Mouse (Mus musculus): ENCODE data around the gene Clspn. TPM values are rescaled to one million over a fixed set of nuclear protein-coding genes. Genes with fewer than 3 reads are reported as not detected.

Clspn gene
- 11.4 TPM for polyA plus RNA-seq (2012; fragmentation: generic; extraction: Trizol)
- long read RNA-seq, experiment 1, partial matches to known transcripts, result 6 of 10 reads
- long read RNA-seq, experiment 1, other reads (novel, unspliced or antisense), result 4 of 10 reads
- long read RNA-seq, experiment 2, partial matches to known transcripts, result 36 of 61 reads
- long read RNA-seq, experiment 2, other reads (novel, unspliced or antisense), result 25 of 61 reads

DNA sequence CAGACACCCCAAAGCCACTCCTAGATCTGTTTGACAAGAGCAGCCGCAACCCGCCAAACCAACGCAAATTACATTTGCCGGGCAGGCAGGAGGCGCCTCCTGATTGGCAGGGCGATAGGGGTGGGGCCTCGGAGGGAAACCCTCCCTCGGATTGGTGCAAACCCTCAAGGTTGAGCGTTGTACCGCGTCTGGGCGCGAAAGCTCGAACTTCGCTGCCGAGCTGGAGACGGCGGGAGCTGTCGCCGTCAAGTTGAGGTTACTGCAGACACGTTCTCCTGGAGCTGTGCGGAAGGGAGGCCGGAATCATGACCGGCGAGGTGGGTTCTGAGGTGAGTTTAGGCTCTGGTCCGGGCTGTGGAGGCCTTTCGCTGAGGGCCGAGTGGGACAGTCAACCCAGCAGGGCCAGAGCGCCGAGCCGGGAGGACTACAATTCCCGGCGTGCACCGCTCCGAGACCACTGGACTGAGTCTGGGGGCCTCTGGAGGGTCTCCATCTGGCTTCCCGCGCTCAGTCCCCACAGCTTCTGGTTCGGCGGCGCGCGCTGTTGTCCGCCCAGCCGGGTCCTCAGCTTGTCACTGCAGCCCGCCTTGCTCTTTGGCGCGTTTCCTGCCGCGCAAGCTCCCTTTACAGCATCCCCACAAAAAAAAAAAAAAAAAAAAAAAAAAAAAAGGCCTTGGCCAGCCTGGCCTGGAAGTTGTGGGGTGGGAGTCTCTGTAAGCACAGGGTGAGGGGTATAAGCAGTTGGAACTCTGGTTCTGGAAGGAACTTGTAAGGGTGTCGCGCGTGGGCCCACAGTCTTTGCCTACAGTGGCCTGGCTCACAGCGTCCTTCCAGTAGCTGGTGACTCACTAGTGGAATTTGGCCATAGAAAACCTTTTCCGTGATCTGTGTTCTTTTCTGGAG lies at the start of gene Clspn:
Gene Clspn (plus strand): TSS at position 127 of the 903 bp plus-strand sequence.
- Histone ChIP-seq H3K79me3 (ENCODE audit: low read depth) (peaks cover 15% of the 10 kb centered on the region), H3ac (ENCODE audit: control insufficient read depth, insufficient read length, low read depth) (peak within 1 kb of the TSS; percentile 82), H3K27me3 (ENCODE audit: control insufficient read depth, insufficient read depth, insufficient read length) (no peaks in the 10 kb centered on the region), H3K36me3 (ENCODE audit: control insufficient read depth, insufficient read depth) (peaks cover 30% of the 10 kb centered on the region), H3K79me2 (ENCODE audit: control insufficient read depth, insufficient read depth) (peaks cover 23% of the 10 kb centered on the region), H3K4me3 (ENCODE audit: insufficient read depth, poor library complexity, severe bottlenecking) (peak within 1 kb of the TSS; percentile 79)
- no peak for TF ChIP-seq USF1 (IDR thresholded peaks at IDR 0.05; ENCODE audit: low read depth)
- TF ChIP-seq CTCF (IDR thresholded peaks at IDR 0.05; ENCODE audit: control insufficient read depth, insufficient read depth, insufficient read length), result no peak
- no peak for TF ChIP-seq FOSL1 (IDR thresholded peaks at IDR 0.05; ENCODE audit: insufficient read depth, low read length, poor library complexity, severe bottlenecking)

DNA sequence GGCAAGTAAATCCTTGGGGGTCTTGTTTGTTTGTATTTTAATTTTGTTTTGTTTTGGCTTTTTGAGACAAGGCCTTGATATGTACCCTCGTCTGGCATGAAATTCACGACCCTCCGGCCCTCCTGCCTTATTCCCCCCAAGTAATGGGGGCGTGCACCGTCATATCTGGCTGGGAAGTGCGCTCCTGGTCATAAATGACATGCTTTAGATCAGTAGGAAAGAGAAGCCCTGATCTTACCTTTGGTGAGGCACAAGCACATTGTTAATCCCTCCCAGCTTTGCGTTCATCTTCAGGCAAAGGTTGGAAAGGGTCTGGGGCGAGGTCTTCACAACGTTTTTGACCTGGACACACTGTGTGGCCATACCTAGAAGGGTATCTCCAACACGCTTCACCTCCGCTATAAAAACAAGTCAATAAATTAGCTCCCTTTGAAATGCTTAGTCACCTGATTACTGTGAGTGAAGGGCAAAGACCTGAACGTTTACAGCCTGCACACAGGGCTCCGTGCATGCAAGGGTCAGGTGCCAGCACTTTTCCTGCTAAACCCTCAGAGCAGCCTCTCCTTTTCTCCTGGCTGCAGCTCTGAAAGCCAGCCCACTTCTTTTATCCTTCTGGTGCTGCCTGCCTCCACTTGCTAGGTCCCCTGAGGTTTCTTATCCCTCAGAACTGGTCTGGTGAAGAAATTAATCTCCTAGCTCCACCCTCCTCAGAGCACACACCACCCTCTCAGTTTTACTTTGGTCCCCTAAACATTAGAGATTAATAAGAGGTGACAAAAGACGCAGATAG lies 48.4 kb upstream of the Clspn start:
- Histone ChIP-seq H3K79me2 (ENCODE audit: control insufficient read depth, insufficient read depth) (no peaks in the 10 kb centered on the region), H3K79me3 (ENCODE audit: low read depth) (no peaks in the 10 kb centered on the region), H3K36me3 (ENCODE audit: control insufficient read depth, insufficient read depth) (no peaks in the 10 kb centered on the region), H3K27me3 (ENCODE audit: control insufficient read depth, insufficient read depth, insufficient read length) (peaks cover 39% of the 10 kb centered on the region), H3ac (ENCODE audit: control insufficient read depth, insufficient read length, low read depth) (no peak overlapping the region), H3K4me3 (ENCODE audit: insufficient read depth, poor library complexity, severe bottlenecking) (no peak overlapping the region)
- no peak for TF ChIP-seq MAX (IDR thresholded peaks at IDR 0.05)
- no peak for TF ChIP-seq FOSL1 (IDR thresholded peaks at IDR 0.05; ENCODE audit: insufficient read depth, low read length, poor library complexity, severe bottlenecking)

DNA sequence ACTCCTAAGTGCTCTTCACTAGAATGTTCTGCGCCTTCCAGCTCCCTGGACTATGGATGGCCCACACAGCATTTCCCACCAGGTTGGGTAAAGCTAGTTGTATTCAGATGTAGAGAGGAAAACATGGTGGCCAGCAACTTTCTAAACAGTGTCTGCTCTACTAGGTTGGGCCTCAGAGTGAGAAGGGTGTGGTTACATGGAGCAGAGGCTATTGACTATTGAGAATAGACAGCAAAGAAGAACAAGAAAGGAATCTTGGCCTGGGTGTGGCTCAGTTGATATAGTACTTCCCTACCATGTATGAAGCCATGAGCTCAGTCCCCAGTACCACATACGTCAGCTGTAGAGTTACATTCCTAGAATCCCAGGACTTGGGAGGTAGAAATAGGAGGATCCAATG lies 47.7 kb upstream of the Clspn start:
- no peaks in the 10 kb centered on the region for H3K79me3 ChIP-seq (ENCODE audit: low read depth)
- no peak for TF ChIP-seq FOSL1 (IDR thresholded peaks at IDR 0.05; ENCODE audit: insufficient read depth, low read length, poor library complexity, severe bottlenecking)
- no peak for TF ChIP-seq CEBPB (IDR thresholded peaks at IDR 0.05; ENCODE audit: low read depth)
- TF ChIP-seq MYOD1 (IDR thresholded peaks at IDR 0.05; ENCODE audit: control insufficient read depth, insufficient read length, low read depth), result no peak
- H3K27me3 ChIP-seq (ENCODE audit: control insufficient read depth, insufficient read depth, insufficient read length), result peaks cover 35% of the 10 kb centered on the region
- no peaks in the 10 kb centered on the region for H3K36me3 ChIP-seq (ENCODE audit: control insufficient read depth, insufficient read depth)
- H3K4me3 ChIP-seq (ENCODE audit: insufficient read depth, poor library complexity, severe bottlenecking), result no peak overlapping the region
- H3K79me2 ChIP-seq (ENCODE audit: control insufficient read depth, insufficient read depth), result no peaks in the 10 kb centered on the region
- H3ac ChIP-seq (ENCODE audit: control insufficient read depth, insufficient read length, low read depth), result no peak overlapping the region

DNA sequence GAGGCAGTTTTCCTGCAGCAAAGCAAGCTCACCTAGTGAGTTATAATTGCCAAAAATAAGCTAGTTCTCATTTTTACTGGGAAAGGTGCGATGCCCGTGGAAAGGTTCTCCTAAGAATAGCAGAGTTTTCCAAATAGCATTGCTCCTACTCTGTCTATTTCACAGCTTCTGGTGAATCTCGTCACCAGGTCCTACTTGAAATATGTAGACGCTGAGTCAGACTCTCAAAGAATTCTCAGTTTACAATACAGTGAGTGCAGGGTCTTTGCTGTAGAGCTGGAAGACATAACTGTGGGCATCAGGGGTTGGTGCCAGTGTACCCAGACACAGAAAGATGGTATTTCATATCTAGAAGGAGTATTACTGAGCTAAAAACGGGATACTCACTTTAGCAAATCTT lies 45.7 kb upstream of the Clspn start:
- Histone ChIP-seq H3K79me2 (ENCODE audit: control insufficient read depth, insufficient read depth) (no peaks in the 10 kb centered on the region), H3K27me3 (ENCODE audit: control insufficient read depth, insufficient read depth, insufficient read length) (peaks cover 17% of the 10 kb centered on the region), H3K36me3 (ENCODE audit: control insufficient read depth, insufficient read depth) (no peaks in the 10 kb centered on the region), H3ac (ENCODE audit: control insufficient read depth, insufficient read length, low read depth) (no peak overlapping the region), H3K4me3 (ENCODE audit: insufficient read depth, poor library complexity, severe bottlenecking) (no peak overlapping the region), H3K79me3 (ENCODE audit: low read depth) (no peaks in the 10 kb centered on the region)
- no peak for TF ChIP-seq CEBPB (IDR thresholded peaks at IDR 0.05; ENCODE audit: low read depth)
- TF ChIP-seq MAX (IDR thresholded peaks at IDR 0.05), result no peak
- TF ChIP-seq MYOD1 (IDR thresholded peaks at IDR 0.05; ENCODE audit: control insufficient read depth, insufficient read length, low read depth), result no peak
- TF ChIP-seq MYOG (IDR thresholded peaks at IDR 0.05; ENCODE audit: control insufficient read depth, extremely low read depth, insufficient read length), result no peak
- no peak for TF ChIP-seq FOSL1 (IDR thresholded peaks at IDR 0.05; ENCODE audit: insufficient read depth, low read length, poor library complexity, severe bottlenecking)
- TF ChIP-seq USF1 (IDR thresholded peaks at IDR 0.05; ENCODE audit: low read depth), result no peak

DNA sequence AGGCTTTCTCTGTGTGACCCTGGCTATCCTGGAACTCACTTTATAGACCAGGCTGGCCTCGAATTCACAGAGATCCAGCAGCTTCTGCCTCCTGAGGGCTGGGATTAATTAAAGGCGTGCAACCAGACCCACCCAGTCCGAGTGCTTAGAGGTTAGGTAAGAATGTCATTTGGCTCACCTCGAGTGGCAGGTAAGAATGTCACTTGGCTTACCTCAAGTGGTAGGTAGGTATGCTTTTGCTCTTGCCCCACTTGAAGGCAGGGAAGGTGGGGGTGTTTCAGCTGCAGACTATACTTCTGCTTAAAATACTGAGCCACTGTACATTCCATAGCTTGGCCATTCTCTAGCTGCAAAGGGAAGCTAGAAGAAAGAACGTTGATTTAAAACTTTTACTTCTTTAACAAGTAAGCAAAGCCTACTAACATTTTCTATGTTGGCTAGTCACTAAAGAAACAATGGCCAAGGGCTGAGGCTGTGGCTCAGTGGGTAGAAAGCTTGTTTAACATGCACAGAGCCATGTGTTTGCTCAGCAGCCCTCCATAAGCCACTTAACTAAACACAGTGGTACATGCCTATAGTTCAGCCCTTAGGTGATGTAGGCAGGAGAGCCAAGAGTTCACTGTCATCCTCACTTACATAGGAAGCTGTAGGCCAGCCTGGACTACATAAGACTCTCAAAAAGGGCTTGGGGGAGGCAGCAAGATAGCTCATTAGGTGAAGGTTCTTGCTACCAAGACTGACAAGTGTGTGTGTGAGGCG lies 44.2 kb upstream of the Clspn start:
- Histone ChIP-seq H3K36me3 (ENCODE audit: control insufficient read depth, insufficient read depth) (no peaks in the 10 kb centered on the region), H3K27me3 (ENCODE audit: control insufficient read depth, insufficient read depth, insufficient read length) (peaks cover 8% of the 10 kb centered on the region), H3K79me2 (ENCODE audit: control insufficient read depth, insufficient read depth) (no peaks in the 10 kb centered on the region), H3K79me3 (ENCODE audit: low read depth) (no peaks in the 10 kb centered on the region), H3ac (ENCODE audit: control insufficient read depth, insufficient read length, low read depth) (no peak overlapping the region), H3K4me3 (ENCODE audit: insufficient read depth, poor library complexity, severe bottlenecking) (no peak overlapping the region)
- TF ChIP-seq MYOG (IDR thresholded peaks at IDR 0.05; ENCODE audit: control insufficient read depth, extremely low read depth, insufficient read length) (no peak), MYOD1 (IDR thresholded peaks at IDR 0.05; ENCODE audit: control insufficient read depth, insufficient read length, low read depth) (no peak)
